Mouse (Mus musculus) MEL (cell line): ENCODE results near the gene Smyd1. TPM values are rescaled to one million over a fixed set of nuclear protein-coding genes. Genes with fewer than 3 reads are reported as not detected.

Experiments
- DNase-seq: peaks from one replicate; pipeline ENCODE4 v3.0.0; 2011; ENCODE audit warnings: low read depth, low spot score
- H3K27ac ChIP-seq: 2 replicates; pipeline ENCODE4 v1.5.1; 2012; ENCODE audit warnings: low read depth, mild to moderate bottlenecking, control low read depth, low read length, moderate library complexity; ENCODE audit not compliant: control insufficient read depth
- H3K27me3 ChIP-seq, 2 experiments: fragments of 150-350 bp in 1 of 2; sonication (generic) in 1 of 2; 2 replicates each; pipeline ENCODE4 v1.6.1; 2012; ENCODE audit warnings: low read length in 2 of 2, mild to moderate bottlenecking in 2 of 2, improper control_type of control experiment in 1 of 2, moderate library complexity in 1 of 2; ENCODE audit not compliant: insufficient read depth in 2 of 2, control insufficient read depth in 1 of 2
- H3K36me3 ChIP-seq, 2 experiments: 2 replicates each; pipeline ENCODE4 v1.6.1; 2012 to 2014; ENCODE audit warnings: low read length in 2 of 2, improper control_type of control experiment in 1 of 2, inconsistent platforms in 1 of 2, mild to moderate bottlenecking in 1 of 2; ENCODE audit not compliant: insufficient read depth in 2 of 2, control insufficient read depth in 1 of 2
- H3K4me1 ChIP-seq, 2 experiments: fragments of 150-350 bp in 1 of 2; sonication (generic) in 1 of 2; 2 replicates each; pipeline ENCODE4 v1.6.1; 2012; ENCODE audit warnings: low read length in 2 of 2, improper control_type of control experiment in 1 of 2, mild to moderate bottlenecking in 1 of 2; ENCODE audit not compliant: insufficient read depth in 2 of 2, control insufficient read depth in 1 of 2
- H3K4me3 ChIP-seq, 2 experiments: fragments of 150-350 bp in 1 of 2; sonication (generic) in 1 of 2; 2 replicates each; pipeline ENCODE4 v1.5.1; 2012; ENCODE audit warnings: low read depth in 2 of 2, low read length in 2 of 2, mild to moderate bottlenecking in 2 of 2, moderate library complexity in 2 of 2, control low read depth in 1 of 2, improper control_type of control experiment in 1 of 2; ENCODE audit not compliant: control insufficient read depth in 1 of 2, insufficient read depth in 1 of 2
- H3K79me2 ChIP-seq: 2 replicates; pipeline ENCODE4 v1.6.1; 2012; ENCODE audit warnings: mild to moderate bottlenecking, low read length, moderate library complexity; ENCODE audit not compliant: control insufficient read depth, poor library complexity, insufficient read depth
- H3K9ac ChIP-seq: 2 replicates; pipeline ENCODE4 v1.6.1; 2012; ENCODE audit warnings: low read depth, mild to moderate bottlenecking, control low read depth, low read length, moderate library complexity; ENCODE audit not compliant: control insufficient read depth, poor library complexity, severe bottlenecking
- H3K9me3 ChIP-seq: fragments of 150-350 bp; sonication (generic); replicated peaks from 2 replicates; pipeline ENCODE4 v1.6.1; 2012; ENCODE audit warnings: mild to moderate bottlenecking, low read length, improper control_type of control experiment, moderate library complexity; ENCODE audit not compliant: insufficient read depth
- BHLHE40 ChIP-seq: IDR thresholded peaks from 2 replicates; pipeline ENCODE4 v1.6.1; 2012; ENCODE audit warnings: low read depth, mild to moderate bottlenecking, inconsistent platforms, low read length, improper control_type of control experiment, borderline replicate concordance
- CHD1 ChIP-seq: IDR thresholded peaks from 2 replicates; pipeline ENCODE4 v1.6.1; 2012; ENCODE audit warnings: low read depth, mild to moderate bottlenecking, inconsistent platforms, low read length, improper control_type of control experiment
- CTCF ChIP-seq, 3 experiments: IDR thresholded peaks in 2 of 3; conservative IDR thresholded peaks in 1 of 3; 2 replicates each; pipeline ENCODE4 v1.5.1; 2011 to 2012; ENCODE audit warnings: low read length in 3 of 3, low read depth in 2 of 3, mild to moderate bottlenecking in 2 of 3, improper control_type of control experiment in 1 of 3, inconsistent platforms in 1 of 3, mixed read lengths in 1 of 3, moderate library complexity in 1 of 3; ENCODE audit not compliant: control insufficient read depth in 1 of 3, insufficient read depth in 1 of 3, poor library complexity in 1 of 3, severe bottlenecking in 1 of 3
- ELF1 ChIP-seq: IDR thresholded peaks from 2 replicates; pipeline ENCODE4 v1.6.1; 2014; ENCODE audit warnings: low read depth, mild to moderate bottlenecking, inconsistent platforms, low read length, improper control_type of control experiment, moderate library complexity
- EP300 ChIP-seq, 2 experiments: IDR thresholded peaks; 2 replicates each; pipeline ENCODE4 v1.6.1; 2011; ENCODE audit warnings: improper control_type of control experiment in 2 of 2, low read length in 2 of 2, low read depth in 1 of 2, mild to moderate bottlenecking in 1 of 2
- ETS1 ChIP-seq: IDR thresholded peaks from 2 replicates; pipeline ENCODE4 v1.6.1; 2012; ENCODE audit warnings: low read depth, mild to moderate bottlenecking, inconsistent platforms, low read length, improper control_type of control experiment, moderate library complexity
- GABPA ChIP-seq: IDR thresholded peaks from 2 replicates; pipeline ENCODE4 v1.6.1; 2012; ENCODE audit warnings: low read depth, mild to moderate bottlenecking, inconsistent platforms, low read length, improper control_type of control experiment, moderate library complexity
- GATA1 ChIP-seq: IDR thresholded peaks from 2 replicates; pipeline ENCODE4 v1.6.1; 2011; ENCODE audit warnings: low read depth, low read length, improper control_type of control experiment
- HCFC1 ChIP-seq: IDR thresholded peaks from 2 replicates; pipeline ENCODE4 v1.6.1; 2012; ENCODE audit warnings: low read depth, mild to moderate bottlenecking, inconsistent platforms, low read length, improper control_type of control experiment, moderate library complexity
- JUND ChIP-seq: IDR thresholded peaks from 2 replicates; pipeline ENCODE4 v1.6.1; 2011; ENCODE audit warnings: low read depth, mild to moderate bottlenecking, improper control_type of control experiment, low read length
- KAT2A ChIP-seq: conservative IDR thresholded peaks from 2 replicates; pipeline ENCODE4 v1.6.1; 2012; ENCODE audit warnings: low read depth, low read length, improper control_type of control experiment, inconsistent platforms
- MAFK ChIP-seq: IDR thresholded peaks from 2 replicates; pipeline ENCODE4 v1.6.1; 2011; ENCODE audit warnings: low read depth, mild to moderate bottlenecking, low read length, improper control_type of control experiment, borderline replicate concordance
- MXI1 ChIP-seq: IDR thresholded peaks from 2 replicates; pipeline ENCODE4 v1.6.1; 2011; ENCODE audit warnings: mild to moderate bottlenecking, low read depth, low read length, improper control_type of control experiment
- MYC ChIP-seq: IDR thresholded peaks from 2 replicates; pipeline ENCODE4 v1.6.1; 2011; ENCODE audit warnings: low read depth, mild to moderate bottlenecking, low read length, improper control_type of control experiment, moderate library complexity
- NELFE ChIP-seq: IDR thresholded peaks from 2 replicates; pipeline ENCODE4 v1.6.1; 2011; ENCODE audit warnings: low read depth, low read length, improper control_type of control experiment
- NRF1 ChIP-seq: IDR thresholded peaks from 2 replicates; pipeline ENCODE4 v1.6.1; 2014; ENCODE audit warnings: low read depth, mild to moderate bottlenecking, inconsistent platforms, low read length, improper control_type of control experiment, moderate library complexity; ENCODE audit not compliant: poor library complexity, insufficient read depth, severe bottlenecking
- POLR2AphosphoS2 ChIP-seq: IDR thresholded peaks from 2 replicates; pipeline ENCODE4 v1.6.1; 2011; ENCODE audit warnings: low read length, improper control_type of control experiment
- SMC3 ChIP-seq: IDR thresholded peaks from 2 replicates; pipeline ENCODE4 v1.6.1; 2011; ENCODE audit warnings: low read depth, low read length, improper control_type of control experiment
- TBP ChIP-seq: IDR thresholded peaks from 2 replicates; pipeline ENCODE4 v1.8.0; 2011; ENCODE audit warnings: low read depth, low read length, improper control_type of control experiment
- TCF12 ChIP-seq: IDR thresholded peaks from 2 replicates; pipeline ENCODE4 v1.6.1; 2014; ENCODE audit warnings: low read depth, mild to moderate bottlenecking, inconsistent platforms, low read length, improper control_type of control experiment, moderate library complexity
- UBTF ChIP-seq: IDR thresholded peaks from 2 replicates; pipeline ENCODE4 v1.6.1; 2012; ENCODE audit warnings: low read depth, mild to moderate bottlenecking, inconsistent platforms, low read length, improper control_type of control experiment, moderate library complexity, borderline replicate concordance; ENCODE audit not compliant: insufficient read depth
- USF2 ChIP-seq, 2 experiments: IDR thresholded peaks; 2 replicates each; pipeline ENCODE4 v1.6.1; 2011 to 2012; ENCODE audit warnings: improper control_type of control experiment in 2 of 2, low read length in 2 of 2, borderline replicate concordance in 1 of 2, inconsistent platforms in 1 of 2, low read depth in 1 of 2, mild to moderate bottlenecking in 1 of 2; ENCODE audit not compliant: insufficient read depth in 1 of 2
- ZC3H11A ChIP-seq: IDR thresholded peaks from 2 replicates; pipeline ENCODE4 v1.6.1; 2012; ENCODE audit warnings: low read depth, mild to moderate bottlenecking, inconsistent platforms, low read length, improper control_type of control experiment
- ZMIZ1 ChIP-seq: IDR thresholded peaks from 2 replicates; pipeline ENCODE4 v1.6.1; 2012; ENCODE audit warnings: low read depth, mild to moderate bottlenecking, inconsistent platforms, low read length, improper control_type of control experiment, moderate library complexity
- ZNF384 ChIP-seq: IDR thresholded peaks from 2 replicates; pipeline ENCODE4 v1.6.1; 2012; ENCODE audit warnings: low read depth, mild to moderate bottlenecking, inconsistent platforms, low read length, improper control_type of control experiment
- polyA plus RNA-seq, 2 experiments: library from polyadenylated mRNA; stranded (reverse) in 1 of 2; unstranded in 1 of 2; fragments of >175 nt in 1 of 2; fragments of >200 nt in 1 of 2; gene quantifications; 2 replicates each; pipeline versions ENCODE4 v1.2.1 to v1.2.4; 2012; ENCODE audit warnings: low replicate concordance in 2 of 2, low read depth in 1 of 2; ENCODE audit not compliant: insufficient read length in 2 of 2, insufficient read depth in 1 of 2, missing spikeins in 1 of 2
- total RNA-seq: library from RNA; depleted of rRNA; stranded (reverse); fragments of 300-350 nt; gene quantifications from 2 replicates; pipeline ENCODE4 v1.2.3, GENCODE M21; 2012

Gene Smyd1
- total and polyA plus RNA-seq, 3 experiments: 0.19 TPM; not detected in 2

DNA sequence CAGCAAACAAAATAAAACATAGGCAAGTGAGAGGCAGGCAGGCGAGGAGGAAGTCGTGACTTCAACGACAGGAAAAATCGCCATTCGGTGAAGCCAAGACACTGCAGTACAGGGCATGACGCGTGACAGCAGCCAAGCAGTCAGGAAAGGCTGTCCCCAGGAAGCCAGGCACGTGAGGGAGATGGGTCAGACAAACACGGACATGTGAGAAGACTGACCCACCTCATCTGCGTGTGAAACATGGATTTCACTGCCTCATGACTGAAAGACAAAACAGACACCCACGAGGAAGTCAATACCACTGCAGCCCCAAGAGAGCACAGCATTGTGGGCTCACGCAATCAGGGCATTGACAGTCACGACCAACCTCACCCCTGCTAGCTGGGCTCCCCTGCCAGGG lies 86.9 kb downstream of the Smyd1 start:
- Histone ChIP-seq H3K27me3 (peaks cover 0 to 1% of the 10 kb centered on the region in 2 experiments; a peak in 1 of 4 replicates), H3K4me1 (no peaks in the 10 kb centered on the region; a peak in 1 of 4 replicates), H3K36me3 (no peaks in the 10 kb centered on the region), H3K27ac (no peak overlapping the region), H3K9me3 (no peaks in the 10 kb centered on the region), H3K9ac (no peak overlapping the region), H3K79me2 (no peaks in the 10 kb centered on the region), H3K4me3 (no peak overlapping the region)
- DNase-seq: no peak
- TF ChIP-seq GABPA (no peak), MXI1 (no peak), NELFE (no peak), CHD1 (no peak)

DNA sequence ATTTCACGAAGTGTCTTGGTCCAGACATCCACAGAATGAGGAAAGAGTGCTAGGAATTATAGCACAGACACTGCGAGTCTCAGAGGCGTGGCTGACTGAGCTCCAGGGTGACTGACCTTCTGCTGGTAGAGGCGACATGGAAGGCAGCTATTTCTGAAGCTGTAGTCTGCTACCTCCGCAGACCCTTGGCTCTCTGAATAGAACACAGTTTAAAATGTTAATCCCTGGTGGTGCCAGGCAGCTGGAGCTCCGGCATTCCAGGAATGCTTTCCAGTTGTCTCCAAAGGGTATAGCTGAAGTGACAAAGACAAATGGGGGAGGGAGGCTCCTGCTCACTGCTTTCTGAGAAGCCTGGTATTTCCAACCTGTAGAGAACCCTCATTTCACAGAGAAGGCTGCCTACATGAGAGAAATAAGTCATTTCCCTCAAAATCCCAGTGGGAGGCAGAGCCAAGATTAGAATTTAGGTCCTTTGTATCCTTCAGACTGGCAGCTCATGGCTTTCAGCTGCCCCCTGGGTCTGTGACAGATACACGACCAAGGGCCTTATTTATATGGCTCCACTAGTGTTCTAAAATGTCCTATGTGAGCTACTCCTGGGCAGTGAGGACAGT lies 94.8 kb downstream of the Smyd1 start:
- H3K36me3 ChIP-seq: no peaks in the 10 kb centered on the region
- H3K27me3 ChIP-seq: peaks cover 8 to 10% of the 10 kb centered on the region in 2 experiments; a peak in 3 of 4 replicates
- H3K9ac ChIP-seq: no peak overlapping the region
- no peak overlapping the region for H3K4me3 ChIP-seq
- H3K27ac ChIP-seq: no peak overlapping the region
- TF ChIP-seq CTCF (IDR thresholded peaks at IDR 0.05 in 2 of 3, conservative IDR thresholded peaks at IDR 0.05 in 1 of 3; ENCODE audit: control insufficient read depth in 1 of 3, insufficient read depth in 1 of 3, low read depth in 2 of 3, low read length in 3 of 3, poor library complexity in 1 of 3, severe bottlenecking in 1 of 3): no peak
- TF ChIP-seq UBTF: no peak
- no peak for TF ChIP-seq TCF12
- no peaks in the 10 kb centered on the region for H3K79me2 ChIP-seq
- no peak for DNase-seq
- no peaks in the 10 kb centered on the region for H3K9me3 ChIP-seq
- H3K4me1 ChIP-seq: no peaks in the 10 kb centered on the region; a peak in 1 of 4 replicates

DNA sequence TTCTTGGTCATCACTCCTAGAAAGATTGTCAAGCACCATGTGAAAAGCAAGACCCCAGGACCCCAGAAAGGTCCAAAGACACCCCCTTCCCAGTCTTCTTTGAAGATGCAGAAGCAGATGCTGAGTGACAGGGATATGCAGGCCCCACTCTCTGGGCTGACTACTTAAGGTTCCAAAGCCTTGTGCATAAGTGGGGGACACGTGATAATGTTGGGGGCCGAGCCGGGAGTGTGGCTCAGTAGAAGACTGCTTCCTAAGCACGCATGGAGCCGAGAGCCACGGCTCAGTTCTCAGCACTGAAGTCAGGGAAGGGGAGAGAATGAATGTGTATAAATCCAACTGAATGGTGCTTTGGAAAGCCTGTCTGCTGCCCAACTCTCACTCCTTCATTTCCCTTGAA lies 95.5 kb downstream of the Smyd1 start:
- no peak overlapping the region for H3K9ac ChIP-seq
- H3K4me1 ChIP-seq: no peaks in the 10 kb centered on the region; a peak in 1 of 4 replicates
- H3K27me3 ChIP-seq: peaks cover 8 to 10% of the 10 kb centered on the region in 2 experiments; a peak in 3 of 4 replicates
- H3K27ac ChIP-seq: no peak overlapping the region
- no peaks in the 10 kb centered on the region for H3K9me3 ChIP-seq
- no peaks in the 10 kb centered on the region for H3K36me3 ChIP-seq
- no peak overlapping the region for H3K4me3 ChIP-seq
- TF ChIP-seq ETS1 (no peak), MAFK (no peak), ELF1 (no peak), KAT2A (no peak), JUND (no peak), POLR2AphosphoS2 (no peak), MXI1 (no peak), BHLHE40 (no peak), NRF1 (no peak), MYC (no peak), ZC3H11A (no peak), ZMIZ1 (no peak), ZNF384 (no peak), TBP (no peak), USF2 (IDR thresholded peaks at IDR 0.05; ENCODE audit: borderline replicate concordance in 1 of 2, insufficient read depth in 1 of 2, low read depth in 1 of 2, low read length in 2 of 2) (no peak), EP300 (IDR thresholded peaks at IDR 0.05; ENCODE audit: low read depth in 1 of 2, low read length in 2 of 2) (no peak), HCFC1 (no peak), GATA1 (no peak), SMC3 (no peak)
- no peaks in the 10 kb centered on the region for H3K79me2 ChIP-seq
- no peak for DNase-seq
